Mouse (Mus musculus) limb, embryonic 11.5 days (tissue): ENCODE measurements around the gene Mgat4a. TPM values are rescaled to one million over a fixed set of nuclear protein-coding genes. Genes with fewer than 3 reads are reported as not detected.
A peak's percentile ranks its signal among the peaks of the same experiment; 100 is the strongest.

Experiments
- ATAC-seq: fragments of 200-750 bp; cut with Nextera tagmentation; 2 replicates; pipeline ENCODE4 v1.8.0; 2017; ENCODE audit warnings: low read depth; ENCODE audit not compliant: insufficient number of reproducible peaks, low FRiP score, low TSS enrichment
- DNase-seq: peaks from one replicate; pipeline ENCODE4 v3.0.0-alpha.2; 2015; ENCODE audit warnings: low spot score
- H3K27ac ChIP-seq: fragments of 300-500 bp; sonication (generic); replicated peaks from 2 replicates; pipeline ENCODE4 v1.5.1; 2014; ENCODE audit warnings: low read depth, mild to moderate bottlenecking, low read length
- H3K27me3 ChIP-seq: fragments of 300-500 bp; sonication (generic); 2 replicates; pipeline ENCODE4 v1.6.1; 2014; ENCODE audit warnings: mild to moderate bottlenecking, low read length, mixed read lengths; ENCODE audit not compliant: control insufficient read depth, insufficient read depth
- H3K36me3 ChIP-seq: fragments of 300-500 bp; sonication (generic); 2 replicates; pipeline ENCODE4 v1.6.1; 2014; ENCODE audit warnings: mild to moderate bottlenecking, low read length, moderate library complexity, mixed read lengths; ENCODE audit not compliant: control insufficient read depth, insufficient read depth
- H3K4me1 ChIP-seq: fragments of 300-500 bp; sonication (generic); 2 replicates; pipeline ENCODE4 v1.6.1; 2014; ENCODE audit warnings: low read length, mixed read lengths; ENCODE audit not compliant: control insufficient read depth, insufficient read depth
- H3K4me2 ChIP-seq: fragments of 300-500 bp; sonication (generic); 2 replicates; pipeline ENCODE4 v1.6.1; 2014; ENCODE audit warnings: low read depth, mild to moderate bottlenecking, moderate library complexity; ENCODE audit not compliant: severe bottlenecking
- H3K4me3 ChIP-seq: fragments of 300-500 bp; sonication (generic); 2 replicates; pipeline ENCODE4 v1.5.1; 2014; ENCODE audit warnings: low read depth, low read length
- H3K9ac ChIP-seq: fragments of 300-500 bp; sonication (generic); 2 replicates; pipeline ENCODE4 v1.6.1; 2014; ENCODE audit warnings: mild to moderate bottlenecking, low read length
- H3K9me3 ChIP-seq: fragments of 300-500 bp; sonication (generic); 2 replicates; pipeline ENCODE4 v1.6.1; 2016; ENCODE audit warnings: low read length; ENCODE audit not compliant: control insufficient read depth
- WGBS: fragments of 180-500 bp; shearing (Covaris S2); extraction: QIAGEN DNeasy Blood & Tissue Kit; methylation state at CpG from one replicate; pipeline ENCODE4 v1.1.7; 2014; 5-methylcytosine and 5-hydroxymethylcytosine counted together
- polyA plus RNA-seq: library from polyadenylated mRNA; unstranded; fragments of >200 nt; fragmentation: Nextera tagmentation; extraction: Ambion mirVana; gene quantifications from 2 replicates; pipeline ENCODE4 v1.2.1, GENCODE M21; 2014

Mgat4a gene
- polyA plus RNA-seq, 1 experiment from 2014 or later = 7.0 TPM

GRCm38 (mm10) chr1:37419420-37419819, 121.4 kb downstream of the Mgat4a start:
- Histone ChIP-seq H3K4me3 (no peak overlapping the region), H3K9me3 (peaks cover 2% of the 10 kb centered on the region; the same call in 1 of the 2 replicates), H3K4me2 (no peak overlapping the region), H3K27me3 (no peaks in the 10 kb centered on the region), H3K9ac (no peak overlapping the region), H3K36me3 (peaks cover 12% of the 10 kb centered on the region), H3K4me1 (no peaks in the 10 kb centered on the region), H3K27ac (no peak overlapping the region)
- DNase-seq (no peak), ATAC-seq (no peak)
- 83% methylated on average over 1 of the region's 1 CpGs for WGBS

- no peak overlapping the region for H3K4me2 ChIP-seq
- no peak overlapping the region for H3K4me3 ChIP-seq
- H3K9ac ChIP-seq = no peak overlapping the region
- peaks cover 10% of the 10 kb centered on the region; the same call in 1 of the 2 replicates for H3K36me3 ChIP-seq
- no peak overlapping the region for H3K27ac ChIP-seq
- ATAC-seq (no peak), DNase-seq (no peak)
- no peaks in the 10 kb centered on the region for H3K9me3 ChIP-seq
- 89% methylated on average over 1 of the region's 1 CpGs for WGBS
- H3K4me1 ChIP-seq = no peaks in the 10 kb centered on the region
- no peaks in the 10 kb centered on the region for H3K27me3 ChIP-seq
Measured at GRCm38 (mm10) chr1:37415394-37415793, 125.4 kb downstream of the Mgat4a start.

GRCm38 (mm10) chr1:37409647-37410046, 131.2 kb downstream of the Mgat4a start:
- H3K36me3 ChIP-seq = no peaks in the 10 kb centered on the region
- H3K4me1 ChIP-seq = no peaks in the 10 kb centered on the region
- no peaks in the 10 kb centered on the region for H3K9me3 ChIP-seq
- no peak overlapping the region for H3K4me2 ChIP-seq
- DNase-seq (no peak), ATAC-seq (no peak)
- H3K9ac ChIP-seq = no peak overlapping the region
- H3K27ac ChIP-seq = no peak overlapping the region
- no peak overlapping the region for H3K4me3 ChIP-seq
- no peaks in the 10 kb centered on the region for H3K27me3 ChIP-seq

GRCm38 (mm10) chr1:37408678-37409077, 132.1 kb downstream of the Mgat4a start:
- ATAC-seq (no peak), DNase-seq (no peak)
- Histone ChIP-seq H3K9me3 (no peaks in the 10 kb centered on the region), H3K9ac (no peak overlapping the region), H3K27me3 (no peaks in the 10 kb centered on the region), H3K36me3 (no peaks in the 10 kb centered on the region), H3K4me2 (no peak overlapping the region), H3K4me1 (no peaks in the 10 kb centered on the region), H3K27ac (no peak overlapping the region), H3K4me3 (no peak overlapping the region)
- WGBS = 60% methylated on average over 3 of the region's 3 CpGs

GRCm38 (mm10) chr1:37408059-37408458, 132.8 kb downstream of the Mgat4a start:
- Histone ChIP-seq H3K9ac (no peak overlapping the region), H3K9me3 (no peaks in the 10 kb centered on the region), H3K4me2 (no peak overlapping the region), H3K27ac (no peak overlapping the region), H3K36me3 (no peaks in the 10 kb centered on the region), H3K4me1 (no peaks in the 10 kb centered on the region), H3K4me3 (no peak overlapping the region), H3K27me3 (no peaks in the 10 kb centered on the region)
- ATAC-seq (no peak), DNase-seq (no peak)
- 81% methylated on average over 8 of the region's 8 CpGs for WGBS

GRCm38 (mm10) chr1:37407228-37407627, 133.6 kb downstream of the Mgat4a start:
- Histone ChIP-seq H3K4me3 (no peak overlapping the region), H3K9me3 (no peaks in the 10 kb centered on the region), H3K27me3 (no peaks in the 10 kb centered on the region), H3K4me1 (no peaks in the 10 kb centered on the region), H3K27ac (no peak overlapping the region), H3K36me3 (no peaks in the 10 kb centered on the region), H3K4me2 (no peak overlapping the region), H3K9ac (no peak overlapping the region)
- WGBS = 85% methylated on average over 8 of the region's 8 CpGs
- DNase-seq = no peak
- ATAC-seq = no peak

- Histone ChIP-seq H3K9me3 (no peaks in the 10 kb centered on the region), H3K27me3 (no peaks in the 10 kb centered on the region)
- 88% methylated on average over 2 of the region's 2 CpGs for WGBS
Measured at GRCm38 (mm10) chr1:37405137-37405536, 135.7 kb downstream of the Mgat4a start.

GRCm38 (mm10) chr1:37401687-37402086, 139.1 kb downstream of the Mgat4a start:
- H3K27ac ChIP-seq = no peak overlapping the region
- H3K9me3 ChIP-seq = no peaks in the 10 kb centered on the region
- no peak for ATAC-seq
- H3K4me3 ChIP-seq = no peak overlapping the region
- H3K27me3 ChIP-seq = no peaks in the 10 kb centered on the region
- WGBS = 61% methylated on average over 4 of the region's 4 CpGs
- DNase-seq = peak; percentile 64
- no peaks in the 10 kb centered on the region for H3K36me3 ChIP-seq
- 0 out of 2 replicates have a peak, but pooled peaks cover 2% of the 10 kb centered on the region for H3K4me1 ChIP-seq
- no peak overlapping the region for H3K9ac ChIP-seq
- no peak overlapping the region for H3K4me2 ChIP-seq

More at GRCm38 (mm10) chr1:37405137-37405536, 135.7 kb downstream of the Mgat4a start:
- Histone ChIP-seq H3K4me3 (no peak overlapping the region), H3K4me2 (no peak overlapping the region), H3K9ac (no peak overlapping the region), H3K4me1 (no peaks in the 10 kb centered on the region), H3K27ac (no peak overlapping the region), H3K36me3 (no peaks in the 10 kb centered on the region)
- DNase-seq (no peak), ATAC-seq (no peak)

GRCm38 (mm10) chr1:37399734-37400133, 141.1 kb downstream of the Mgat4a start:
- Histone ChIP-seq H3K27me3 (no peaks in the 10 kb centered on the region), H3K4me1 (0 out of 2 replicates have a peak, but pooled peaks cover 2% of the 10 kb centered on the region), H3K9me3 (no peaks in the 10 kb centered on the region), H3K4me2 (no peak overlapping the region), H3K27ac (no peak overlapping the region), H3K36me3 (no peaks in the 10 kb centered on the region), H3K4me3 (no peak overlapping the region), H3K9ac (no peak overlapping the region)
- no peak for ATAC-seq
- DNase-seq = no peak
- WGBS = 60% methylated on average over 8 of the region's 8 CpGs
